Mouse (Mus musculus): ENCODE results near the gene Chd5. TPM values are rescaled to one million over a fixed set of nuclear protein-coding genes. Genes with fewer than 3 reads are reported as not detected.

Chd5 gene
- under 1 TPM; 0.19 to 0.59 (median 0.27) TPM for total RNA-seq (2022)

DNA sequence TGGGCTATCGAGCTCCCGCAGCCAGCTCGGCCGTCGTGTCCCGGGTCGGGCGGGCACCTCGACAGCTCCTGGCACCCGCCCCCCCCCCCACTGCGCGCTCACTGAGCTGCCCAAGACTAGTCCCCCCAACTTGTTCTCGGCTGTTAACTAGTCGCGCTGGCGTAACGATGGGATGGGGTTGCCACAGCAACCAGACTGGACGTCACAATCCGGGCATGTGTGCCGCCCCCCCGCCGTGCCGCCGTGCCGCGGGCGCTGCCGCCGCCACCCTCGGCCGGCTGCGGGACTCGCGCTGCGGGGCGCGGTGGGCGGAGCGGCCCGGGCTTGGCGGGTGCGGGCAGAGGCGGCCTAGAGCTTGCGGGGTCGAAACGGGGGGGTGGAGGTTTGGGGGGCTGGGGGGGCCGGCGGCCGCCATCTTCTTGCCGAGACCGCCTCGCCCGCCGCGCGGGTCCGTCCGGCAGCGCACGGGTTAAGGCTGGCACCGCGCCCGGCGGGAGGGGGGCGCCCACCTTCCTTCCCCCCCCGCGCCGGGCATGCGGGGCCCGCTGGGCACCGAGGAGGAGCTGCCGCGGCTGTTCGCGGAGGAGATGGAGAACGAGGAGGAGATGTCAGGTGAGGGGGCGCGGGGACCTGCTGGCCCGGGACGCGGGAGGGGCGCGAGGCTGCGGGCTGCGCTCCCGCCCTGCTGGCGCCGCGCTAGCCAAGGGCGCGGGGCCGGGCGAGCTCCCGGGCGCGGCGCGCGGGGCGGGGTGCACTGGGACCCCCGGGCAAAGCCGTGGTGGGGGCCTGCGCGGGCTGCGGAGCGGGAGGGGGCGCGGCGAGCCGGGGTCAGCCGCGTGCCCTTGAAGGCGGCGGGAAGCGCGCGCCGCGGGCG, at the start of gene Chd5:
Gene Chd5 (plus strand): TSS at position 233 of the 874 bp plus-strand sequence.
- DNase-seq (ENCODE audit: low spot score): no peak

GRCm38 (mm10) chr4:152290385-152290784, 48.1 kb upstream of the Chd5 start:
- no peak for DNase-seq (ENCODE audit: low spot score)

- DNase-seq (ENCODE audit: low spot score): no peak
These were observed 47.5 kb upstream of the Chd5 start for GRCm38 (mm10) chr4:152290991-152291390.

- DNase-seq (ENCODE audit: low spot score): no peak
These were observed 46.9 kb upstream of the Chd5 start, which contains the start of gene Hes3 for GRCm38 (mm10) chr4:152291562-152291961. Gene Hes3 (minus strand): TSS chr4:152291662.

GRCm38 (mm10) chr4:152292102-152292765, 46.2 kb upstream of the Chd5 start:
- DNase-seq (ENCODE audit: low spot score): no peak

- DNase-seq (ENCODE audit: low spot score): no peak
These were observed 44.1 kb upstream of the Chd5 start for GRCm38 (mm10) chr4:152294188-152294929.

DNA sequence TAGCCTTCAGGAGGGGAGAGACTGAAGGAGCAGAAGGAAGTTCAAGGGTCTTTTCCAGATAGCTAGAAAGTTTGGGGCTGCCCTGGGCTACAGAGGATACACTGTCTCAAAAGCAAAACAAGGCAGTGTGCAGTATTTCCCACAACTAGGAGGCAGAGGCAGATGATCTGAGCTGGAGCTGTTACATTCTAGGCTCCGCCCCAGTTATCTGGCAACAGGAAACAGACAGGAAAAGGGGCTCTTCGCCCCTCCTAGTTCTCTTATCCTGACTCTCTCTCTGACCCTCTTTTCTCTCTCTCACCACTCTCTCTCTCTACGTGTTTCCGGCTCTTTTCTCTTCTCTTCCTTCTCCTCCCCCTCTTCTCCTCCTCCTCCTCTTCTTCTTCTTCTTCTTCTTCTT, 42.5 kb upstream of the Chd5 start:
- no peak for DNase-seq (ENCODE audit: low spot score)

DNA sequence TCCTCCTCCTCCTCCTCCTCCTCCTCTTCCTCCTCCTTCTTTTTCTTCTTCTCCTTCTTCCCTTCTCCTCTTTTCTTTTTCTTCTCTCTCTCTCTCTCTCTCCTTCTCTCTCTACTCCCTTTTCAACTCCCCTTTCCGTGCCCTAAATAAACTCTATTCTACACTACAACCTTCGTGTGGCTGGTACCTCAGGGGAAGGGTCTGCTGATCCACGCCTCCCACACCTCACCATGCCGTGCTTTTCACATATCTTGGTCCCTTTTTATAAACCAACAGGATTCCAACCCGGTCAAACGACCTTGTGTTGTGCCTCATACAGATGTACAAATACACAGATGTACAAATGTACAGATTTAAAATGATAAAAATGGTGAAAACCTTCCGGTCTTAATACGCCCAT, 42.1 kb upstream of the Chd5 start:
- DNase-seq (ENCODE audit: low spot score): no peak

GRCm38 (mm10) chr4:152296874-152297861, 41.3 kb upstream of the Chd5 start, which contains the start of gene Icmt:
Gene Icmt (plus strand): TSS chr4:152297227.
- peak; percentile 96 for DNase-seq (ENCODE audit: low spot score)

GRCm38 (mm10) chr4:152298836-152299235, 39.6 kb upstream of the Chd5 start:
- no peak for DNase-seq (ENCODE audit: low spot score)

DNA sequence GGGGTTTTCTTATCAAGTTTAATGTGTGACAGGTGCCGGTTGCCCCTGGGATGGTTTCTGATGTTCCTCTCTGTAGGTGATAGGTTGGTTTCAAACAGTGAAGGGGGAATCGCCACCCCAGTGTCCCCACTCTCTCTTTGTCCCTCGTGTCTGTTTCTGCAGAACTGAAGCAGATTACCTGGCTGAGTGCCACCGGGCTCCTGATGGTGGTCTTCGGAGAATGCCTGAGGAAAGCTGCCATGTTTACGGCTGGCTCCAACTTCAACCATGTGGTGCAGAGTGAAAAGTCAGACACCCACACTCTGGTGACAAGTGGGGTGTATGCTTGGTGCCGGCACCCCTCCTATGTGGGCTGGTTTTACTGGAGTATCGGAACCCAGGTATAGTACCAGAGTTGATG, 38.1 kb upstream of the Chd5 start:
- no peak for DNase-seq (ENCODE audit: low spot score)

DNA sequence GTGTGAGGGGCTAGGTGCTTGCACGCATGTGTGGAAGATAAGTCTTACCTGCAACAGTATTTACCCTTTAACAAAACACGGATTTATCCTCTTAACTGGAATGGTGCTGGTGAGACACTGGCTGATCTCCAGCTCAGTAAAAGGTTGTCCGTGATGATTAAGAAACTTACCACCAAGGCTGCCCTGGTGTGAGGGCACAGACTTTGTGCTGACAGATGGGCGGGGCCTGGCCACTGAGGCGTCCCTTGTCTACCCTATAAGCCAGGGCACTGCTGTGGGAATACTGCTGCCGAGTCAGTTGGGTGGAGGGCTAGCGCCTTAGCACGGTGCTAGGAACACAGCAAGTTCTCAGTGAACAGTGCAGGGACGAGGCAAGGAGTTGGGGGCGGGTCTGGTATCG, 36.4 kb upstream of the Chd5 start:
- DNase-seq (ENCODE audit: low spot score): no peak

DNA sequence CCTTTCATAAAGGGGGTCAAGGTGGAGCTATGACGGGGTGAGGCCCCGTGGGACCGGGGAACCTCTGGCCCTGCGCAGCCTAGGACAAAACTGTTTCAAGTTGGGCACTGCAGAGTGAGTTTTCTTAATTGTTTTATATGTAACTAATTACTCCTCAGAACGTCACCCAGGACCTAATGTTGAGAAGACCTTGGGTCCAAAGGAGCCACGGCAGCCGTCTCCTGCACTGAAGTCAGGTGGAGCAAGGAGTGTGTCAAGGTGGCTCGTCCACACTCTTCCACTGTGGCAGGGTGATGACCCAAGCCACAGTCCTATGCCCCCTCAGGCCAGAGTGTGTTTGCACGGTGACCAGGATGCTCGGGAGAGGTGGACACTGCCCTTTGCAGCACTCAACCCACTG, 35.3 kb upstream of the Chd5 start:
- no peak for DNase-seq (ENCODE audit: low spot score)

DNA sequence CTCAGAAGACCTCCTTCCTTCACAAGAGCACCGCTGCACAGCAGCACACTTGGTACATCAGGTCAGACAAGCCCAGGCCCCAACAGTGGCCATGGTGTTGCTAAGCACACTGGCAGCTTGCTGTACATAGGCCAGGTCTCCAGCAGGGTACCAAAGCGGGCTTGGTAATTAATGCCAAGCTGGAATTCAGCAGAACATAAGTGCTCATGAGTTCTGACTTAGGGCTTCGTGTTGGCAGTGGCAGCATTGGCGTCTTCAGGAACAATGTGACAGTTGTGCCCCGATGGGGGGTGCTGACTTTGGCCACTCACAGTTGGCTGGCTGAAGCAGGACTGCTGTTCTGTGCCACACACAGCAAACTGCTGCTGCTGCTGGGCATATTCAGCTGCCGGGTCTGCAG, 33.8 kb upstream of the Chd5 start:
- DNase-seq (ENCODE audit: low spot score): no peak

GRCm38 (mm10) chr4:152305991-152306390, 32.5 kb upstream of the Chd5 start:
- no peak for DNase-seq (ENCODE audit: low spot score)

DNA sequence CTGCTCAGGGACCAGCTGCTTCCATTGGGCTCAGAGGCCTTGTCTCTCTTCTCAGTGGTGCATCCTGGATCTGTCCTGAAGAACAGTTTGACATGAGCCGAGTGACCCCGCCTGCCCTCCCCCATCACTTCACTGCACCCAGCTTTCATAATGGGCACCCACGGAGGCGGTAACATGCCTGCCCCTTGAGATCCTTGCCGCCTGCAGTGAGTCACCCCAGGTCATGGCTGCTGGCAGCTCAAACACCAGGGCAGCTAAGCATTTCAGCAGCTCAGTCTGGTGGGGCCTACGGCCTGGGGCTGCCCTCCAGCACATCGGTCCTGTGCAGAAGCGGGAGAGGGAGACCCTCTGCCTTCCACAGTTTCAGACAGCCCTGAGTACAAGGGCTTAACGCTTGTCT, 30.9 kb upstream of the Chd5 start:
- DNase-seq (ENCODE audit: low spot score): no peak

DNA sequence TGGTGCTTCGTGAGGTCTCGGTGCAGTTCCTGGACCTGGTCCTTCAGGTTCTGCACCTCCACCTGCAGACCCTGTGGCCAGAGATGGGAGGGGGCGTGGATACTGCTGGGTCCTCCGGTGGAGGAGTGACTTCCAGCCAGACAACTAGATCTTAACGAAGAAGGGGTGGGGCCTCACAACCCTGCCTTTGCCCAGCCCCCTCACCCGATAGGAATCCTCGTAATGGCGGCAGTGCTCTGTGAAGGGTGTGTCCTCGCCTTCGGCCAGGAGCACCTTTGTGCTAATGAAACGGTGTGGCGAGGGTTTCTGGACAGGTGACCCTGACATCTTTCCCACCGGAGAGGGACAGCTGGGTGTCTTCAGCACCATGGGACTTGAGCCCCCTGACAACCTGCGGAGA, 26.3 kb upstream of the Chd5 start:
- no peak for DNase-seq (ENCODE audit: low spot score)

GRCm38 (mm10) chr4:152313211-152313632, 25.2 kb upstream of the Chd5 start:
- no peak for DNase-seq (ENCODE audit: low spot score)

- DNase-seq (ENCODE audit: low spot score): no peak
These were observed 24.5 kb upstream of the Chd5 start for GRCm38 (mm10) chr4:152313934-152314333.

GRCm38 (mm10) chr4:152315498-152316213, 22.8 kb upstream of the Chd5 start:
- no peak for DNase-seq (ENCODE audit: low spot score)
